Mouse (Mus musculus) liver, postnatal 0 days (tissue): Measurements from ENCODE around the gene Hist2h2be. TPM values are rescaled to one million over a fixed set of nuclear protein-coding genes. Genes with fewer than 3 reads are reported as not detected.
"Not testable (repeated sequence)": the region's sequence is repeated elsewhere in the genome, so short reads cannot be mapped to it uniquely, and the experiment has no call there.

Experiments used
- ATAC-seq: fragments of 200-750 bp; cut with Nextera tagmentation; 2 replicates; pipeline ENCODE4 v1.8.0; 2017; ENCODE audit warnings: mild to moderate bottlenecking, moderate library complexity
- DNase-seq: peaks from one replicate; pipeline ENCODE4 v3.0.0-alpha.2; 2016
- H3K27ac ChIP-seq: fragments of 300-500 bp; sonication (generic); 2 replicates; pipeline ENCODE4 v1.5.1; 2014; ENCODE audit warnings: antibody characterized with exemption, moderate library complexity, mild to moderate bottlenecking, low read depth
- H3K27me3 ChIP-seq: fragments of 300-500 bp; sonication (generic); 2 replicates; pipeline ENCODE4 v1.6.1; 2014; ENCODE audit warnings: low read length, control low read depth, mixed read lengths; ENCODE audit not compliant: insufficient read depth
- H3K36me3 ChIP-seq: fragments of 300-500 bp; sonication (generic); replicated peaks from 2 replicates; pipeline ENCODE4 v1.6.1; 2014; ENCODE audit warnings: mild to moderate bottlenecking, control low read depth, low read length, moderate library complexity, mixed read lengths; ENCODE audit not compliant: insufficient read depth
- H3K4me1 ChIP-seq: fragments of 300-500 bp; sonication (generic); 2 replicates; pipeline ENCODE4 v1.6.1; 2014; ENCODE audit warnings: antibody characterized with exemption, mild to moderate bottlenecking, control low read depth; ENCODE audit not compliant: insufficient read depth
- H3K4me2 ChIP-seq: fragments of 300-500 bp; sonication (generic); 2 replicates; pipeline ENCODE4 v1.6.1; 2014; ENCODE audit warnings: low read depth, mild to moderate bottlenecking, low read length, moderate library complexity, mixed read lengths
- H3K4me3 ChIP-seq: fragments of 300-500 bp; sonication (generic); 2 replicates; pipeline ENCODE4 v1.5.1; 2014; ENCODE audit warnings: low read depth, low read length
- H3K9ac ChIP-seq: fragments of 300-500 bp; sonication (generic); replicated peaks from 2 replicates; pipeline ENCODE4 v1.6.1; 2014; ENCODE audit warnings: mild to moderate bottlenecking, moderate library complexity
- H3K9me3 ChIP-seq: fragments of 300-500 bp; sonication (generic); 2 replicates; pipeline ENCODE4 v1.6.1; 2016; ENCODE audit warnings: mild to moderate bottlenecking, control low read depth, low read length, mixed read lengths
- CTCF ChIP-seq: sonication (generic); IDR thresholded peaks from 2 replicates; pipeline ENCODE4 v1.5.1; 2016; ENCODE audit warnings: antibody characterized with exemption, low read depth
- EP300 ChIP-seq: IDR thresholded peaks from 2 replicates; pipeline ENCODE4 v1.6.1; 2016; ENCODE audit warnings: antibody characterized with exemption, low read depth, mild to moderate bottlenecking
- WGBS: fragments of 180-500 bp; shearing (Covaris S2); extraction: QIAGEN DNeasy Blood & Tissue Kit; methylation state at CpG from one replicate; pipeline ENCODE4 v1.1.7; 2014; ENCODE audit not compliant: insufficient replicate concordance; 5-methylcytosine and 5-hydroxymethylcytosine counted together
- polyA plus RNA-seq: library from polyadenylated mRNA; unstranded; fragments of >200 nt; fragmentation: Nextera tagmentation; extraction: Ambion mirVana; gene quantifications from 2 replicates; pipeline ENCODE4 v1.2.1, GENCODE M21; 2015

Gene Hist2h2be
- polyA plus RNA-seq, 1 experiment from 2014 or later, result 4.9 TPM

DNA sequence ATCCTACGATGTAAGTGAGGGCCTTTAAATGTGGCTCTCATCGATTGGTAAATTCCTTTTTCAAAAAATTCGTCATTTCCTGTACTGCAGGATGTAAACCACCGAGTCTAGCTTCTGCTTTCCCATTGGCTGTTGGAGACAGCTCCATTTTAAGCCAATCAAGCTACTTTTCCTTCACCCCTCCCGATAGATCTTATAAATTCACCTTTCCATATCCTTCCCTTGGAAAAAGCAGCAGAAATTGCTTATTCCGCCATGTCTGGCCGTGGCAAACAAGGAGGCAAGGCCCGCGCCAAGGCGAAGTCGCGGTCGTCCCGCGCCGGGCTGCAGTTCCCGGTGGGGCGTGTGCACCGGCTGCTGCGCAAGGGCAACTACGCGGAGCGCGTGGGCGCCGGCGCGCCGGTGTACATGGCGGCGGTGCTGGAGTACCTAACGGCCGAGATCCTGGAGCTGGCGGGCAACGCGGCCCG is 1.2 kb upstream of the Hist2h2be start, which contains the start of the genes Bola1 and Hist2h2ab:
Gene Bola1, minus strand, starts transcription at position 49 of the 470 bp plus-strand sequence.
Gene Hist2h2ab, plus strand, starts transcription at position 205 of the 470 bp plus-strand sequence.
- H3K27me3 ChIP-seq, result no peaks in the 10 kb centered on the region
- DNase-seq (peak; percentile 79), ATAC-seq (peak; percentile 62)
- H3K4me1 ChIP-seq, result peaks cover 40% of the 10 kb centered on the region
- TF ChIP-seq CTCF (no peak), EP300 (peak; percentile 45; the same call in 1 of the 2 replicates)
- WGBS, result under 1% methylated on average over 37 of the region's 37 CpGs
- H3K9me3 ChIP-seq, result no peaks in the 10 kb centered on the region
- peak within 1 kb of the TSS; percentile 93 for H3K9ac ChIP-seq
- peak within 1 kb of the TSS; percentile 99 for H3K27ac ChIP-seq
- H3K36me3 ChIP-seq, result no peaks in the 10 kb centered on the region
- H3K4me2 ChIP-seq, result peak within 1 kb of the TSS; percentile 70
- peak within 1 kb of the TSS; percentile 67 for H3K4me3 ChIP-seq

DNA sequence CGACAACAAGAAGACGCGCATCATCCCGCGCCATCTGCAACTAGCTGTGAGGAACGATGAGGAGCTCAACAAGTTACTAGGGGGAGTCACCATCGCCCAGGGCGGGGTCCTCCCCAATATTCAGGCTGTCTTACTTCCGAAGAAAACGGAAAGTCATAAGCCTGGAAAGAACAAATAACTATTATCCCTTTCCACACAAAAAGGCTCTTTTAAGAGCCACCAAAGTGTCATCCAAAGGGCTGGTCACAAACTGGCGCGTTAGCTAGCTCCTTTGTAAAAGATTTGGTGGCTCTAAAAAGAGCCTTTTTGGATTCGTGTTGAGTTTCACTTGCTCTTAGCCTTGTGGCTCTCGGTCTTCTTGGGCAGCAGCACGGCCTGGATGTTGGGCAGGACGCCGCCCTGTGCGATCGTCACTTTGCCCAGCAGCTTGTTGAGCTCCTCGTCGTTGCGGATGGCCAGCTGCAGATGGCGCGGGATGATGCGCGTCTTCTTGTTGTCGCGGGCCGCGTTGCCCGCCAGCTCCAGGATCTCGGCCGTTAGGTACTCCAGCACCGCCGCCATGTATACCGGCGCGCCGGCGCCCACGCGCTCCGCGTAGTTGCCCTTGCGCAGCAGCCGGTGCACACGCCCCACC is 671 bp upstream of the Hist2h2be start:
- WGBS, result 0% methylated on average over 23 of the region's 47 CpGs
- Histone ChIP-seq H3K4me3 (peak overlapping the region; percentile 67), H3K4me2 (peak overlapping the region; percentile 70), H3K4me1 (peaks cover 45% of the 10 kb centered on the region), H3K27ac (peak overlapping the region; percentile 99), H3K9ac (peak overlapping the region; percentile 93)
- H3K9me3 ChIP-seq, H3K36me3 ChIP-seq, H3K27me3 ChIP-seq, ATAC-seq: not testable (repeated sequence)
- peak; percentile 62 for DNase-seq

DNA sequence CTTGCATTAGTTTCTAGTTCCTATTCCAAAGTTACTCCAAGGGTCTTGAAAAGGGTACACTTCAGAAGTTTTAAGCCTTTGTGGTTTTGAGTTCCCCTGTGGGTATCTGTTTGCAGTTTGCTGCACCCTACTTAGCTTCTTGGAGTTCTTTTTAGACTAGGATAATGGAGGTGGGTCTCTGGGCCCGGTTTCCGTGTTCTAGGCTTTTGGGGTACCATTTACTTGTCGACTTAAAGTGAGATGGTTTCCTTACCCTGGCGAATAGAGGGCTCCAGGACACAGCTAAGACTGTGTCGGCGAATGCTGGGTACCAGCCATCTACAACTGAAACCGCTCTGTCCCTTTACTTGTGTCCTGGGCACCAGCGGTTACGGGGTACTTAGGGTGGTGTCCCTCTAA is 720 bp downstream of the Hist2h2be start:
- peaks cover 45% of the 10 kb centered on the region for H3K4me1 ChIP-seq
- no peak for ATAC-seq

DNA sequence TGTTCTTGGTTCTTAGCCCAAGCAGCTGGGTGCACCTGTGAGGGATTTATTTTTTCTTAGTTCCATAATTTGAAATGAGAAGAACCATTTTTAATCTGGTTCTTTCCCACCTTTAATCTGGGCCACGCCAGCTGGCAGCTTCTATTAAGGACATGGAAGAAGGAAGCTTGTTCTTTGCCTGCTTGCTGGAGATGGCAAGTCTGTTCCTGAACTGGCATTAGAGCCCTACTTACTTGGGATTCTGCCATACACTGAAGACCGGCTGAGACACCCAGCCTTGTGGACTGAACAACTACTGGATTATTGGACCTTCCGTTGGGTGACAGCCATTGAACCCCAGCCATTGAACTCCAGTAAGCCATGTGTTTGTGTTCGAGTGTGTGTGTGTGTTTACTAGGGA is 1.9 kb downstream of the Hist2h2be start:
- peak overlapping the region; percentile 70 for H3K4me2 ChIP-seq
- no peak for DNase-seq
- ATAC-seq, result no peak
- H3K4me3 ChIP-seq, result peak overlapping the region; percentile 67
- H3K4me1 ChIP-seq, result peaks cover 45% of the 10 kb centered on the region
- no peaks in the 10 kb centered on the region for H3K36me3 ChIP-seq
- WGBS, result 65% methylated on average over 4 of the region's 4 CpGs
- peak overlapping the region; percentile 99; the same call in 1 of the 2 replicates for H3K27ac ChIP-seq
- TF ChIP-seq EP300, result no peak
- no peak for TF ChIP-seq CTCF
- H3K9ac ChIP-seq, result peak overlapping the region; percentile 93
- H3K27me3 ChIP-seq, result no peaks in the 10 kb centered on the region
- H3K9me3 ChIP-seq, result no peaks in the 10 kb centered on the region

More for the DNA sequence above, 720 bp downstream of the Hist2h2be start:
- Histone ChIP-seq H3K27ac (peak overlapping the region; percentile 99), H3K9me3 (no peaks in the 10 kb centered on the region), H3K36me3 (no peaks in the 10 kb centered on the region), H3K27me3 (no peaks in the 10 kb centered on the region), H3K4me2 (peak overlapping the region; percentile 70), H3K9ac (peak overlapping the region; percentile 93), H3K4me3 (peak overlapping the region; percentile 67)
- 13% methylated on average over 9 of the region's 9 CpGs for WGBS
- no peak for TF ChIP-seq EP300
- TF ChIP-seq CTCF, result no peak
- DNase-seq, result peak; percentile 55

DNA sequence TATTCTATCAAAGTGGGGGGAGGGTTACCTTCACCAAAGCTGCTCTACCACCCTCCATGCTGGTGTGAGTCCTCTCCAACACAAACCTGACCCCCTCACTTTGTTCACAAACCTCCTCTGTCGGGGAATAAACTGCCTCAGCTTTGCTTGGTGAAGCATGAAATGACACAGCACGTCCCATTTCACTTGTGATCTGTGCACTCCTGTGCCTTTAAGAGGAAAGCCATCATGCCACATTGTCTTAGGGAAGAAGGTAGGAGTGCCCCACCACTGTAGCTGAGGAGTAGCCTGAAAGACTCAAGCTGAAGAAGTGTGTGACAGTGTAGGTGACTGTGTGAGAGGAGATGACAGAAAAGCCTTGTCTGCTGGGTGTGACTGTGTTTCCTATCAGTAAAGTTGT is 4.5 kb downstream of the Hist2h2be start:
- H3K36me3 ChIP-seq, result no peaks in the 10 kb centered on the region
- no peak for TF ChIP-seq EP300
- no peak for TF ChIP-seq CTCF
- H3K4me2 ChIP-seq, result peak overlapping the region; percentile 70
- no peaks in the 10 kb centered on the region for H3K27me3 ChIP-seq
- WGBS, result 66% methylated on average over 2 of the region's 2 CpGs
- peak overlapping the region; percentile 31; the same call in 1 of the 2 replicates for H3K9ac ChIP-seq
- H3K27ac ChIP-seq, result no peak overlapping the region
- no peaks in the 10 kb centered on the region for H3K9me3 ChIP-seq
- H3K4me3 ChIP-seq, result no peak overlapping the region
- DNase-seq (no peak), ATAC-seq (no peak)
- H3K4me1 ChIP-seq, result peaks cover 38% of the 10 kb centered on the region

DNA sequence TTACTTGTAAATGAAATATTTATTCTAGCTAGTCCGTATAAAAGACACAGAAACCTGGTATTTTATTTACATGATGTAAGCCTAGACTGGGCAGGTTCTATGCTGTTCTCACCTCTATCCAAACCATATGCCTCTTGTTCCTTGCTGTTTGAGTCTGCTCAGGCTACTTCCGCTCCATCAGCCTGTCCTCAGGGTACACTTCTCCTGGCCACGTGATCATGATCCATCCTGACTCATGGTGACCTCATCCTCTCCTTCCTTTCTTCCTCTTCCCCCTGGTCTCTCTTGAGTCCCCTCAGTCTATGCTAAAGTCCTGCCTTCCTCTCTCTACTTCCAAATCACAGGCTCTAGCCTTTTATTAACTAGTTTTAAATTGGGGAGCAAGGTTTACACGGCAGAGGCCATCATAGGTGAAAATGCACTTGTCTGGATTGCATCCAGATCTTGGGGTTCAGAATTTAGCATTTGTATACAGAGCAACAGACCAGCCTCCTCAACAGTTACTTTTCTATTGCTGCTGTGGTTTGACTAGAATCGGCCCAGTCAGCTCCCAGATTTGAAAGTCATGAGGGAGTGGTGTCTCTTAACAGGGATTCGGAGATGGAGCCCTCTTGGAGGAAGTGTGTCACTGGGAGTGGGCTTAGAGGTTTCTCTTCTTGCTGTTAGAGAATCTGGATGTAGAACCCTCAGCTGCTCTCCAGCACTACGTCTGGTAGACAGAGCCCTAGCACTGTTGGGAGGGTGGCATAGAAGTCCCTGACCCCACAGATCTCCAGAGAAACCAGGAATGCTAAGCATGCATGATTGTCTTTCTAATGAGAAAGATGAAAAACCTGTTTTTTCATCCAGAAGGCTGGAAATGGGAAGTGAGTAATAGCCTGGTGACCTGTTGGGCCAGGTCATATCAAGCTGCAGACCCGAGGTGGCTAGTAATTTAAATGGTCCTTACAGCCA is 6.1 kb downstream of the Hist2h2be start:
- WGBS, result 64% methylated on average over 8 of the region's 8 CpGs
- Histone ChIP-seq H3K9me3 (no peaks in the 10 kb centered on the region), H3K36me3 (no peaks in the 10 kb centered on the region), H3K27me3 (no peaks in the 10 kb centered on the region), H3K4me1 (peaks cover 34% of the 10 kb centered on the region), H3K27ac (no peak overlapping the region), H3K9ac (no peak overlapping the region), H3K4me3 (no peak overlapping the region), H3K4me2 (no peak overlapping the region)
- no peak for DNase-seq
- TF ChIP-seq CTCF (no peak), EP300 (no peak)
- peak; percentile 28; the same call in 1 of the 2 replicates for ATAC-seq
